Mouse (Mus musculus) midbrain, embryonic 14.5 days (tissue): ENCODE measurements around the gene Mus81. TPM values are rescaled to one million over a fixed set of nuclear protein-coding genes. Genes with fewer than 3 reads are reported as not detected.
"Not testable (repeated sequence)": the region's sequence is repeated elsewhere in the genome, so short reads cannot be mapped to it uniquely, and the experiment has no call there.

Source experiments
- ATAC-seq: fragments of 200-750 bp; cut with Nextera tagmentation; 2 replicates; pipeline ENCODE4 v1.8.0; 2017; ENCODE audit warnings: moderate number of reproducible peaks, moderate library complexity; ENCODE audit not compliant: low FRiP score, low TSS enrichment
- DNase-seq: peaks from one replicate; pipeline ENCODE4 v3.0.0-alpha.2; 2015
- H3K27ac ChIP-seq: fragments of 300-500 bp; sonication (generic); replicated peaks from 2 replicates; pipeline ENCODE4 v1.5.1; 2014; ENCODE audit warnings: mild to moderate bottlenecking, low read depth, low read length, moderate library complexity
- H3K27me3 ChIP-seq: fragments of 300-500 bp; sonication (generic); 2 replicates; pipeline ENCODE4 v1.6.1; 2014; ENCODE audit warnings: low read length, control low read depth, mixed read lengths; ENCODE audit not compliant: control insufficient read depth, insufficient read depth
- H3K36me3 ChIP-seq: fragments of 300-500 bp; sonication (generic); 2 replicates; pipeline ENCODE4 v1.6.1; 2014; ENCODE audit warnings: low read length, control low read depth; ENCODE audit not compliant: control insufficient read depth, insufficient read depth
- H3K4me1 ChIP-seq: fragments of 300-500 bp; sonication (generic); 2 replicates; pipeline ENCODE4 v1.6.1; 2014; ENCODE audit warnings: mild to moderate bottlenecking, antibody characterized with exemption, low read length, control low read depth; ENCODE audit not compliant: control insufficient read depth, insufficient read depth
- H3K4me2 ChIP-seq: fragments of 300-500 bp; sonication (generic); 2 replicates; pipeline ENCODE4 v1.6.1; 2014; ENCODE audit warnings: mild to moderate bottlenecking, low read length, moderate library complexity
- H3K4me3 ChIP-seq: fragments of 300-500 bp; sonication (generic); replicated peaks from 2 replicates; pipeline ENCODE4 v1.5.1; 2014; ENCODE audit warnings: low read depth, low read length
- H3K9ac ChIP-seq: fragments of 300-500 bp; sonication (generic); replicated peaks from 2 replicates; pipeline ENCODE4 v1.6.1; 2014; ENCODE audit warnings: mild to moderate bottlenecking, low read length, moderate library complexity
- H3K9me3 ChIP-seq: fragments of 300-500 bp; sonication (generic); 2 replicates; pipeline ENCODE4 v1.6.1; 2016; ENCODE audit warnings: low read length, control low read depth, mixed read lengths; ENCODE audit not compliant: control insufficient read depth
- WGBS: fragments of 180-500 bp; shearing (Covaris S2); extraction: QIAGEN DNeasy Blood & Tissue Kit; methylation state at CpG from one replicate; pipeline ENCODE4 v1.1.7; 2014; 5-methylcytosine and 5-hydroxymethylcytosine counted together
- polyA plus RNA-seq: library from polyadenylated mRNA; unstranded; fragments of >200 nt; fragmentation: Nextera tagmentation; extraction: Ambion mirVana; gene quantifications from 2 replicates; pipeline ENCODE4 v1.2.1, GENCODE M21; 2014

Gene Mus81
- polyA plus RNA-seq, 1 experiment from 2014 or later, result 43.4 TPM

DNA sequence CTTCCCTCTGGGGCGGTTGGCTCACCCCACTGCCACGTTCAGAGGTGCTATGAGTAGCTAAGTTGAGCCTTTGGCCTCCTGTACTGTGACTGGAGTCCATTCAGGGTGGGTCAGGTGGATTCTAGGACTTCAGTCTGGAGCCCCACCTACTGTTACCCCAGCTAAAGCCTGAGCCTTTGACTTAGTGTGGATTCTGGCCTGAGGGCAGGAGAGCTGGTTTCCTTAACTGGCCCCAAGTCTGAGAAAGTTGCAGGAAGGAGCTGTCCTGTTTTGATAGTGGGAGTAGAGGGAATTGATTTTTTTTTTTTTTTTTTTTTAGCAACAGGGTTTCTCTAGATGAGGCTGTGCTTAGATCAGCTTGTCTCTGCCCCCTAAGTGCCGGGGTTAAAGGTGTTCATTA lies 6.1 kb upstream of the Mus81 start:
- Histone ChIP-seq H3K4me1 (peaks cover 9% of the 10 kb centered on the region), H3K36me3 (peaks cover 62% of the 10 kb centered on the region)

DNA sequence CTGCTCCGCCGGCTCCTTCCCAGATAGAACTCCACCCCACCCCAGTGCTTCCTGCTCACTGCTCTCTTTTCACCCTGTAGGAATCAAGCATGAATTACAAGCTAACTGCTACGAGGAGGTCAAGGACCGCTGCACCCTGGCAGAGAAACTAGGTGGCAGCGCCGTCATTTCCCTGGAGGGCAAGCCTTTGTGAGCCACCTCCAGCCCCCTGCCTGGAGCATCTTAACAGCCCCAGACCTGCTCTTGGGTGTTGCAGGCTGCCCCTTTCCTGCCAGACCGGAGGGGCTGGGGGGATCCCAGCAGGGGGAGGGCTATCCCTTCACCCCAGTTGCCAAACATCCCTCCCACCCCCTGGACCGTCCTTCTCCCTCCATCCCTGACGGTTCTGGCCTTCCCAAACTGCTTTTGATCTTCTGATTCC lies 5.1 kb upstream of the Mus81 start:
- peaks cover 59% of the 10 kb centered on the region for H3K36me3 ChIP-seq
- not testable (repeated sequence) for H3K9ac ChIP-seq, ATAC-seq, H3K27ac ChIP-seq, H3K27me3 ChIP-seq, H3K9me3 ChIP-seq, DNase-seq, H3K4me3 ChIP-seq
- H3K4me1 ChIP-seq, result peaks cover 16% of the 10 kb centered on the region
- 0 out of 2 replicates have a peak overlapping the region, but pooled peaks have one; percentile 9 for H3K4me2 ChIP-seq
- 59% methylated on average over 9 of the region's 9 CpGs for WGBS

More for the DNA sequence above, 6.1 kb upstream of the Mus81 start:
- Histone ChIP-seq H3K27ac (no peak overlapping the region), H3K4me2 (no peak overlapping the region), H3K9ac (no peak overlapping the region), H3K27me3 (no peaks in the 10 kb centered on the region), H3K4me3 (no peak overlapping the region), H3K9me3 (no peaks in the 10 kb centered on the region)
- 87% methylated on average over 3 of the region's 3 CpGs for WGBS
- no peak for ATAC-seq
- no peak for DNase-seq

DNA sequence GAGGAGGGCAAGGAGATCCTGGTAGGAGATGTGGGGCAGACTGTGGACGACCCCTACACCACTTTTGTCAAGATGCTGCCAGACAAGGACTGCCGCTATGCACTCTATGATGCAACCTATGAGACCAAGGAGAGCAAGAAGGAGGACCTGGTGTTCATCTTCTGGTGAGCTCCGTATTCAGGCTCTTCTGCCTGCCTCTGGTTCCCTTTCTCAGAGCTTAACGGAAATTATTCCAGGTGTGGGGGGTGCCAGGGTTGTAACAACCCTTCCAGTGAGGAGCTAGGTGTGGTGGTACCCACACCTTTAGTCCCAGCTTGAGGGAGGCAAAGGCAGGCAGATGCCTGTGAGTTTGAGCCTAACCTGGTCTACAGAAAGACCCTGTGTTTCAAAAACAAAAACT lies 4.4 kb upstream of the Mus81 start:
- Histone ChIP-seq H3K4me3 (no peak overlapping the region), H3K9ac (no peak overlapping the region), H3K9me3 (no peaks in the 10 kb centered on the region), H3K4me1 (peaks cover 16% of the 10 kb centered on the region), H3K36me3 (peaks cover 52% of the 10 kb centered on the region), H3K27me3 (no peaks in the 10 kb centered on the region), H3K27ac (no peak overlapping the region), H3K4me2 (no peak overlapping the region)
- no peak for ATAC-seq
- 91% methylated on average over 4 of the region's 4 CpGs for WGBS
- DNase-seq, result no peak

- Histone ChIP-seq H3K9ac (peak overlapping the region; percentile 90), H3K9me3 (no peaks in the 10 kb centered on the region), H3K27me3 (no peaks in the 10 kb centered on the region), H3K4me1 (peaks cover 25% of the 10 kb centered on the region), H3K4me2 (peak overlapping the region; percentile 78), H3K4me3 (peak overlapping the region; percentile 96), H3K36me3 (peaks cover 41% of the 10 kb centered on the region), H3K27ac (peak overlapping the region; percentile 99)
- DNase-seq (peak; percentile 83), ATAC-seq (peak; percentile 9; the same call in 1 of the 2 replicates)
- WGBS, result under 1% methylated on average over 59 of the region's 59 CpGs
These were observed 2.9 kb upstream of the Mus81 start for GRCm38 (mm10) chr19:5490898-5491708.

GRCm38 (mm10) chr19:5490313-5490897 lies 2.2 kb upstream of the Mus81 start, which contains the start of gene Cfl1:
Gene Cfl1, plus strand, starts transcription at chr19:5490455.
- WGBS, result under 1% methylated on average over 62 of the region's 62 CpGs
- H3K36me3 ChIP-seq, result peaks cover 41% of the 10 kb centered on the region
- peak within 1 kb of the TSS; percentile 78 for H3K4me2 ChIP-seq
- no peaks in the 10 kb centered on the region for H3K9me3 ChIP-seq
- H3K27me3 ChIP-seq, result no peaks in the 10 kb centered on the region
- peak; percentile 73 for ATAC-seq
- H3K27ac ChIP-seq, result peak within 1 kb of the TSS; percentile 99
- DNase-seq, result peak; percentile 98
- H3K4me1 ChIP-seq, result peaks cover 25% of the 10 kb centered on the region
- peak within 1 kb of the TSS; percentile 90 for H3K9ac ChIP-seq
- peak within 1 kb of the TSS; percentile 96 for H3K4me3 ChIP-seq

GRCm38 (mm10) chr19:5489721-5490120 lies 1.5 kb upstream of the Mus81 start:
- Histone ChIP-seq H3K27ac (peak overlapping the region; percentile 99; the same call in 1 of the 2 replicates), H3K4me1 (peaks cover 25% of the 10 kb centered on the region), H3K4me2 (peak overlapping the region; percentile 78), H3K36me3 (peaks cover 41% of the 10 kb centered on the region), H3K4me3 (peak overlapping the region; percentile 96; the same call in 1 of the 2 replicates)
- not testable (repeated sequence) for DNase-seq, H3K27me3 ChIP-seq, H3K9ac ChIP-seq, H3K9me3 ChIP-seq, ATAC-seq
- WGBS, result 52% methylated on average over 10 of the region's 10 CpGs

DNA sequence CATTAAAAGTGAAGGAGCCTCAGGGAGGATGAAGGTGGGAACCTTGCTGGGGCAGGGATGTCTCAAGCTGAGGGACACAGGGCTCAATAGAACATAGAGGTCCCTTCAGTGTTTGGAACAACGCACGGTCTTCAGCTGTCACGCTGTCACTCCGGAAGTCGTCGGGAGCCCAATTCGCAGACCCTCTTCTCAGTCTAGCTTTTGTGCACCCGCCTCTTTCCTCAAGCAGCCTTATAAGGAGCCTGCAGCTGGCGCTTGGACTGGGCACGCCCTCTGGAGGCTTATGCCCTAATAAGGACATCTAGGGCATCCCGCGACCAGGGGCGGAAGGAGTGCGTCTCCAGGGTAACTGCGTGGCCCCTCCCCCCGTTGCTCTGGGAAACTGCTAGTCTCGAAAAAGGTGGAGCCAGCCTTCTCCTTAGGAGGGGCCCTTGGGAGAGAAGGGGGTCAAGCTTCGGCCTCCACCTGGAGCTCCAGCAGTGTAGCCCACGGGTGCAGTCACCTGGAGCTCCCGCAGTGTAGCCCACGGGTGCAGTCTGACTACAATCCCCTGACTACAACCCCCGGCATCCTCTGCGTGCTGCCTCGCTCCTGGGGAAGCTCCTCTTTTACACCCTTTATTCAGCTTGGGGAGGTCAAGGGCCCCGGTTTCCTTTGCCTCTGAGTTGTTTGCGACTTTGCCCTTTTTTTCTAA lies 823 bp upstream of the Mus81 start:
- H3K9ac ChIP-seq, result peak overlapping the region; percentile 47
- peaks cover 41% of the 10 kb centered on the region for H3K36me3 ChIP-seq
- H3K9me3 ChIP-seq, result no peaks in the 10 kb centered on the region
- H3K4me3 ChIP-seq, result peak overlapping the region; percentile 52
- peaks cover 25% of the 10 kb centered on the region for H3K4me1 ChIP-seq
- under 1% methylated on average over 26 of the region's 26 CpGs for WGBS
- peak; percentile 72 for ATAC-seq
- H3K4me2 ChIP-seq, result peak overlapping the region; percentile 78
- H3K27me3 ChIP-seq, result no peaks in the 10 kb centered on the region
- DNase-seq, result peak; percentile 95
- peak overlapping the region; percentile 91 for H3K27ac ChIP-seq

DNA sequence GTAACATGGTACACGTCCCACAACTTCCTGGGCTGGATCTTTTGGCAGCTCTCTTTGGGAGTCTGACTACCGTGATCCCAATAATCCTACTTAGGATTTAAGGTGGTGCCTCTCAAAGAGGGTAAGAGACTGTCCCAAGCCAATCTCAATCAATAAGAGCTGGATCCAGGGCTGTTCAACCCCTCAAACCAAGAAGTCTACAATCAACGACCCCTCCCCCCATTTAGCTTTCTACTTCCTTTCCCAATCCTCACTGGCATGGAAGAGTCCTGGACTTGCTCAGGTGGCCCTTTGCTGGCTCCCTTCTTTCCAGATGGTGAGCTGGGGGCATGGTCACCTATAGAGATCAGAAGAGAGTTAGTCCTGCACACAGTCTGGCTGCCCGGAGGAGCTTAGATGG lies 1.4 kb downstream of the Mus81 start:
- Histone ChIP-seq H3K27me3 (no peaks in the 10 kb centered on the region), H3K27ac (no peak overlapping the region), H3K9ac (no peak overlapping the region), H3K4me2 (peak overlapping the region; percentile 78), H3K9me3 (no peaks in the 10 kb centered on the region), H3K4me1 (peaks cover 20% of the 10 kb centered on the region), H3K4me3 (no peak overlapping the region; the same call in 1 of the 2 replicates), H3K36me3 (peaks cover 46% of the 10 kb centered on the region)
- DNase-seq, result no peak
- 84% methylated on average over 4 of the region's 4 CpGs for WGBS
- ATAC-seq, result no peak
